In the genomic region with DNA sequence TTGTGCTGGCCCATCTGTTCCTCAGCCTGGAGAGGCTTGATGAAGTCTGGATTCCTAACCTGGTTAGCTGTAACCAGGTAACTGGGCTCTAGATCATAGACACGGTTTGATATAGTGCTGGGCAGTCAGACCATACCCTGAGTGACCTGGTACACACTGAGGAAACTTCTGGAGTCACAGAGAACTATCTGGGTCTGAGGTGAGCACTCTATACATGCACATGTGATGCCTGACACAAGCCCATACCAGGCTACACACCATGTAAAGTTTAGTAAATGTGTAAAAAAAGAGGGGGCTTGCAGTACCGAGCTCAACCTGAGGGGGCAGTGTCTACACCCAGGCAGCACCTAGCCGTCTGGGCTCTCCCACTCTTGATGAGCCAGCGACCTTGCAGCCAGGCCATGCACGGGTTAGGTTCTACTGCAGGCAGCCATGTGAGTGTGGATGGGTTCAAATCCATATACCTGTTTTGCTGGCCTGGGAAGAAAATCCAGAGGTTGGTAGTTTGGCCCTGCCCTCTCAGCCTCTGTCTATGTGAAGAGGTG, we compare ENCODE assay signal across 9 mouse cellular contexts.
A peak's percentile ranks its signal among the peaks of the same experiment; 100 is the strongest.
DNase-seq lines count a peak whose midpoint lies in the region; ATAC-seq and TF ChIP-seq lines count a peak whose summit lies in the region.
"Had no signal": no experiment of that assay in that cellular context is flagged by ENCODE, and none has a peak within 500 bp of the region (broad histone marks: within the 10 kb centered on the region; RNA-seq: fewer than 3 reads in every experiment).

No protein-coding gene starts in this region.

- H3K4me1 ChIP-seq in forebrain, embryonic 11.5 days (replicated peaks; ENCODE audit: control insufficient read depth, insufficient read depth, low read length), result peaks cover 7% of the 10 kb centered on the region; the same call in 1 of the 2 replicates
- peaks cover 22% of the 10 kb centered on the region for H3K4me1 ChIP-seq in forebrain, embryonic 15.5 days
- H3K4me1 ChIP-seq in MEL (ENCODE audit: control insufficient read depth in 1 of 2, insufficient read depth in 2 of 2, low read length in 2 of 2), result no peaks in the 10 kb centered on the region
- 0 out of 2 replicates have a peak, but pooled peaks cover 4% of the 10 kb centered on the region for H3K4me1 ChIP-seq in kidney, embryonic 16.5 days (ENCODE audit: insufficient read depth, low read length)
- no peaks in the 10 kb centered on the region for H3K4me1 ChIP-seq in lung, embryonic 14.5 days (ENCODE audit: insufficient read depth)

- H3K36me3 ChIP-seq in forebrain, embryonic 11.5 days (ENCODE audit: control insufficient read depth, insufficient read depth, low read length), result peaks cover 16% of the 10 kb centered on the region; the same call in 1 of the 2 replicates
- peaks cover 43% of the 10 kb centered on the region for H3K36me3 ChIP-seq in forebrain, embryonic 15.5 days
- no peaks in the 10 kb centered on the region for H3K36me3 ChIP-seq in MEL (ENCODE audit: control insufficient read depth in 1 of 2, insufficient read depth in 2 of 2, low read length in 2 of 2)
- peaks cover 31% of the 10 kb centered on the region for H3K36me3 ChIP-seq in kidney, embryonic 16.5 days (ENCODE audit: insufficient read depth, low read length)
- peaks cover 25% of the 10 kb centered on the region; the same call in 1 of the 2 replicates for H3K36me3 ChIP-seq in lung, embryonic 14.5 days (ENCODE audit: insufficient read depth)

- no peak overlapping the region for H3K27ac ChIP-seq in forebrain, embryonic 11.5 days (ENCODE audit: low read depth, low read length)
- no peak overlapping the region for H3K27ac ChIP-seq in forebrain, embryonic 15.5 days (replicated peaks)
- H3K27ac ChIP-seq in MEL (ENCODE audit: control insufficient read depth, low read depth, low read length), result no peak overlapping the region
- H3K27ac ChIP-seq in kidney, embryonic 16.5 days (ENCODE audit: low read length), result no peak overlapping the region
- no peak overlapping the region for H3K27ac ChIP-seq in lung, embryonic 14.5 days (ENCODE audit: low read depth)
- H3K27ac ChIP-seq: limb, embryonic 12.5 days had no signal

- DNase-seq in forebrain, embryonic 11.5 days (ENCODE audit: low spot score), result peak; percentile 87
- peak; percentile 72 for DNase-seq in MEL (ENCODE audit: low read depth, low spot score)
- DNase-seq in cerebellum, adult 18-20 months, result peak; percentile 67 to 77
- DNase-seq in lung, embryonic 14.5 days, result peak; percentile 72
- peak; percentile 65 for DNase-seq in right cerebral cortex, postnatal 4 days

- ATAC-seq in forebrain, embryonic 11.5 days (replicated peaks; ENCODE audit: low FRiP score), result 0 out of 2 replicates have a peak, but pooled peaks have one; percentile 21
- ATAC-seq in forebrain, embryonic 15.5 days (replicated peaks), result no peak; the same call in 1 of the 2 replicates
- ATAC-seq in frontal cortex, adult (ENCODE audit: low TSS enrichment), result 0 out of 2 replicates have a peak, but pooled peaks have one; percentile 25
- ATAC-seq in kidney, embryonic 16.5 days (ENCODE audit: low FRiP score, low TSS enrichment), result peak; percentile 58; the same call in 1 of the 2 replicates
- ATAC-seq in lung, embryonic 14.5 days (ENCODE audit: insufficient read depth), result no peak; the same call in 1 of the 2 replicates

- no peak overlapping the region for H3K4me3 ChIP-seq in forebrain, embryonic 11.5 days (ENCODE audit: low read depth, low read length)
- H3K4me3 ChIP-seq in forebrain, embryonic 15.5 days, result no peak overlapping the region
- H3K4me3 ChIP-seq in MEL (ENCODE audit: control insufficient read depth in 1 of 2, insufficient read depth in 1 of 2, low read depth in 2 of 2, low read length in 2 of 2), result no peak overlapping the region
- no peak overlapping the region for H3K4me3 ChIP-seq in kidney, embryonic 16.5 days (ENCODE audit: low read length)
- no peak overlapping the region for H3K4me3 ChIP-seq in lung, embryonic 14.5 days (ENCODE audit: low read depth, low read length)
- H3K4me3 ChIP-seq: limb, embryonic 12.5 days had no signal

- TF ChIP-seq CTCF in MEL (IDR thresholded peaks at IDR 0.05 in 2 of 3, conservative IDR thresholded peaks at IDR 0.05 in 1 of 3; ENCODE audit: control insufficient read depth in 1 of 3, insufficient read depth in 1 of 3, low read depth in 2 of 3, low read length in 3 of 3, poor library complexity in 1 of 3, severe bottlenecking in 1 of 3), result peak; percentile 77 to 99 (median 83)
- TF ChIP-seq CTCF in lung, embryonic 14.5 days (IDR thresholded peaks at IDR 0.05; ENCODE audit: low read depth), result peak; percentile 99

- no peak overlapping the region for H3K4me2 ChIP-seq in forebrain, embryonic 11.5 days (ENCODE audit: low read depth, low read length, severe bottlenecking)
- no peak overlapping the region for H3K4me2 ChIP-seq in forebrain, embryonic 15.5 days (replicated peaks)
- H3K4me2 ChIP-seq in kidney, embryonic 16.5 days (replicated peaks; ENCODE audit: low read depth, low read length), result no peak overlapping the region
- no peak overlapping the region for H3K4me2 ChIP-seq in lung, embryonic 14.5 days
- H3K4me2 ChIP-seq: limb, embryonic 12.5 days had no signal

- TF ChIP-seq POLR2A in MEL (IDR thresholded peaks at IDR 0.05; ENCODE audit: control insufficient read depth in 1 of 2, insufficient read depth in 1 of 2, low read depth in 1 of 2, low read length in 2 of 2, poor library complexity in 1 of 2), result no peak

- H3K9ac ChIP-seq in forebrain, embryonic 11.5 days (ENCODE audit: low read length), result no peak overlapping the region
- no peak overlapping the region for H3K9ac ChIP-seq in forebrain, embryonic 15.5 days (replicated peaks)
- H3K9ac ChIP-seq in MEL (ENCODE audit: control insufficient read depth, low read depth, low read length, poor library complexity, severe bottlenecking), result no peak overlapping the region
- no peak overlapping the region for H3K9ac ChIP-seq in kidney, embryonic 16.5 days (replicated peaks; ENCODE audit: low read length)
- H3K9ac ChIP-seq in lung, embryonic 14.5 days, result no peak overlapping the region
- H3K9ac ChIP-seq: limb, embryonic 12.5 days had no signal

- H3K79me2 ChIP-seq in MEL (ENCODE audit: control insufficient read depth, insufficient read depth, low read length, poor library complexity), result no peaks in the 10 kb centered on the region

- no peak for TF ChIP-seq EP300 in MEL (IDR thresholded peaks at IDR 0.05; ENCODE audit: low read depth in 1 of 2, low read length in 2 of 2)

- TF ChIP-seq RAD21 in MEL (IDR thresholded peaks at IDR 0.05; ENCODE audit: low read depth, low read length), result peak; percentile 52

- no peaks in the 10 kb centered on the region for H3K27me3 ChIP-seq in forebrain, embryonic 11.5 days (ENCODE audit: control insufficient read depth, insufficient read depth, low read length)
- no peaks in the 10 kb centered on the region for H3K27me3 ChIP-seq in forebrain, embryonic 15.5 days
- no peaks in the 10 kb centered on the region; a peak in 2 of 4 replicates for H3K27me3 ChIP-seq in MEL (ENCODE audit: control insufficient read depth in 1 of 2, insufficient read depth in 2 of 2, low read length in 2 of 2)
- no peaks in the 10 kb centered on the region for H3K27me3 ChIP-seq in kidney, embryonic 16.5 days (ENCODE audit: insufficient read depth, low read length)
- H3K27me3 ChIP-seq in lung, embryonic 14.5 days (ENCODE audit: insufficient read depth, low read length), result no peaks in the 10 kb centered on the region
- H3K27me3 ChIP-seq: limb, embryonic 12.5 days had no signal

- no peaks in the 10 kb centered on the region for H3K9me3 ChIP-seq in forebrain, embryonic 11.5 days (ENCODE audit: control insufficient read depth, low read length)
- H3K9me3 ChIP-seq in forebrain, embryonic 15.5 days, result no peaks in the 10 kb centered on the region
- no peaks in the 10 kb centered on the region for H3K9me3 ChIP-seq in MEL (replicated peaks; ENCODE audit: insufficient read depth, low read length)
- H3K9me3 ChIP-seq in kidney, embryonic 16.5 days (ENCODE audit: low read length), result no peaks in the 10 kb centered on the region
- H3K9me3 ChIP-seq in lung, embryonic 14.5 days (ENCODE audit: low read depth, low read length), result no peaks in the 10 kb centered on the region
- H3K9me3 ChIP-seq: limb, embryonic 12.5 days had no signal

- WGBS in forebrain, embryonic 11.5 days, result 21% methylated on average over 5 of the region's 5 CpGs
- 19% methylated on average over 5 of the region's 5 CpGs for WGBS in forebrain, embryonic 15.5 days
- WGBS in kidney, embryonic 16.5 days, result 19% methylated on average over 5 of the region's 5 CpGs
- 21% methylated on average over 5 of the region's 5 CpGs for WGBS in lung, embryonic 14.5 days

TF ChIP-seq in MEL, 35 proteins besides CTCF, POLR2A, EP300 and RAD21:
- 0 out of 2 replicates have a peak, but pooled peaks have one; percentile 21 for TF ChIP-seq ZC3H11A (IDR thresholded peaks at IDR 0.05; ENCODE audit: low read depth, low read length)
- TF ChIP-seq ZNF384 (IDR thresholded peaks at IDR 0.05; ENCODE audit: low read depth, low read length), result peak; percentile 64
- TF ChIP-seq MXI1 (IDR thresholded peaks at IDR 0.05; ENCODE audit: low read depth, low read length), result no peak
- peak; percentile 56 for TF ChIP-seq SMC3 (IDR thresholded peaks at IDR 0.05; ENCODE audit: low read depth, low read length)

Comparison
In these comparisons a context has a peak if more than half of its experiments do, and no peak if none do; other contexts are left out.
1. ATAC-seq: peak in forebrain, embryonic 11.5 days (single experiment), frontal cortex, adult (single experiment) and kidney, embryonic 16.5 days (single experiment); none in forebrain, embryonic 15.5 days (single experiment) and lung, embryonic 14.5 days (single experiment).
2. Peak in every context shown above with its lines, with median percentiles within 50 percentile points of each other: DNase-seq.